Comparison of ENCODE assay signal across 8 mouse cellular contexts in genomic region chr10:93688306-93689171, GRCm38 (mm10). TPM values are rescaled to one million over a fixed set of nuclear protein-coding genes. Genes with fewer than 3 reads are reported as not detected.
A peak's percentile ranks its signal among the peaks of the same experiment; 100 is the strongest.
DNase-seq lines count a peak whose midpoint lies in the region; ATAC-seq and TF ChIP-seq lines count a peak whose summit lies in the region.

No protein-coding gene starts in this region.

- no peak overlapping the region for H3K4me3 ChIP-seq in heart, adult 2 months
- no peak overlapping the region for H3K4me3 ChIP-seq in CH12.LX (replicated peaks in 1 of 3; ENCODE audit: low read depth in 2 of 3, low read length in 2 of 3, poor library complexity in 1 of 3)
- H3K4me3 ChIP-seq in midbrain, postnatal 0 days (ENCODE audit: low read depth, low read length), result no peak overlapping the region

- WGBS in heart, adult 2 months, result 71% methylated on average over 26 of the region's 26 CpGs
- WGBS in midbrain, postnatal 0 days, result 90% methylated on average over 26 of the region's 26 CpGs

- dilution Hi-C loops in CH12.LX (cut with MboI; ENCODE audit: extremely low pct_ligation_motif_present, extremely low pct_unique_long_range_greater_than_20kb, low sequenced_read_pairs), result no loop called here

- no peaks in the 10 kb centered on the region for H3K36me3 ChIP-seq in heart, adult 2 months (ENCODE audit: control insufficient read depth, insufficient read depth, low read length)
- H3K36me3 ChIP-seq in CH12.LX (replicated peaks in 1 of 2; ENCODE audit: control insufficient read depth in 1 of 2, insufficient read depth in 1 of 2, low read length in 1 of 2), result no peaks in the 10 kb centered on the region
- no peaks in the 10 kb centered on the region for H3K36me3 ChIP-seq in midbrain, postnatal 0 days (ENCODE audit: insufficient read depth, low read length)

- H3K27ac ChIP-seq in heart, adult 2 months, result peak overlapping the region; percentile 49
- no peak overlapping the region for H3K27ac ChIP-seq in CH12.LX (ENCODE audit: insufficient read depth, low read depth)
- H3K27ac ChIP-seq in midbrain, postnatal 0 days (ENCODE audit: low read depth, low read length), result no peak overlapping the region

- in situ Hi-C loops in CH12.LX (cut with MboI; ENCODE audit: low pct_ligation_motif_present, low pct_unique_long_range_greater_than_20kb, low sequenced_read_pairs), result loop anchor here (10.0 kb wide), 1 partner anchor 74 kb away; no protein-coding TSS in a partner anchor

- no peak for TF ChIP-seq RAD21 in CH12.LX (IDR thresholded peaks at IDR 0.05; ENCODE audit: low read depth, low read length)

- intact Hi-C loops in heart, adult 2 months (cut with DNase I), result loop anchor here (2.0 kb wide), 1 partner anchor 60 kb away; no protein-coding TSS in a partner anchor

- peak; percentile 92 for ATAC-seq in megakaryocyte, adult 5-6 weeks (ENCODE audit: poor library complexity, severe bottlenecking)
- ATAC-seq in midbrain, postnatal 0 days (ENCODE audit: low FRiP score), result no peak

- peak overlapping the region; percentile 54 for H3K4me2 ChIP-seq in CH12.LX (ENCODE audit: insufficient read depth, low read depth, poor library complexity, severe bottlenecking)
- H3K4me2 ChIP-seq in midbrain, postnatal 0 days (ENCODE audit: low read depth, low read length, poor library complexity, severe bottlenecking), result no peak overlapping the region

- peak in 1 of 2 experiments; percentile 41 for DNase-seq in heart, adult 2 months
- no peak for DNase-seq in heart, postnatal 4 days
- no peak for DNase-seq in CH12.LX (ENCODE audit: extremely low read depth)
- DNase-seq in induced T-regulatory cell, adult 2 months (ENCODE audit: low read depth), result peak; percentile 12
- no peak for DNase-seq in MN1 (ENCODE audit: low spot score)
- DNase-seq in midbrain, postnatal 0 days (ENCODE audit: low spot score), result no peak
- no peak for DNase-seq in layer of hippocampus, adult 9-11 months

- no peaks in the 10 kb centered on the region for H3K4me1 ChIP-seq in heart, adult 2 months (ENCODE audit: control insufficient read depth, insufficient read depth, low read length)
- peaks cover 0 to 3% of the 10 kb centered on the region in 2 experiments; a peak in 1 of 4 replicates for H3K4me1 ChIP-seq in CH12.LX (ENCODE audit: control insufficient read depth in 1 of 2, insufficient read depth in 2 of 2)
- H3K4me1 ChIP-seq in midbrain, postnatal 0 days (ENCODE audit: insufficient read depth, low read length), result no peaks in the 10 kb centered on the region

- H3K9me3 ChIP-seq in CH12.LX (replicated peaks; ENCODE audit: low read length), result no peaks in the 10 kb centered on the region
- no peaks in the 10 kb centered on the region for H3K9me3 ChIP-seq in midbrain, postnatal 0 days (ENCODE audit: low read length)

- no peak for TF ChIP-seq CTCF in heart, adult 2 months (IDR thresholded peaks at IDR 0.05)
- no peak for TF ChIP-seq CTCF in CH12.LX (conservative IDR thresholded peaks at IDR 0.05 in 1 of 2, IDR thresholded peaks at IDR 0.05 in 1 of 2; ENCODE audit: low read depth in 2 of 2, low read length in 2 of 2)
- TF ChIP-seq CTCF in midbrain, postnatal 0 days (IDR thresholded peaks at IDR 0.05), result no peak

- no peaks in the 10 kb centered on the region for H3K79me2 ChIP-seq in heart, adult 2 months (replicated peaks; ENCODE audit: control insufficient read depth, insufficient read depth, low read length)
- H3K79me2 ChIP-seq in CH12.LX (replicated peaks; ENCODE audit: control insufficient read depth, extremely low read depth, insufficient read depth, poor library complexity, severe bottlenecking), result no peaks in the 10 kb centered on the region

- H3K27me3 ChIP-seq in heart, adult 2 months (ENCODE audit: control insufficient read depth, insufficient read depth, low read length), result no peaks in the 10 kb centered on the region
- no peaks in the 10 kb centered on the region for H3K27me3 ChIP-seq in CH12.LX (replicated peaks)
- no peaks in the 10 kb centered on the region for H3K27me3 ChIP-seq in midbrain, postnatal 0 days (ENCODE audit: insufficient read depth, low read length)

- no peak for TF ChIP-seq POLR2A in heart, adult 2 months (IDR thresholded peaks at IDR 0.05; ENCODE audit: insufficient read depth, low read depth, low read length)
- TF ChIP-seq POLR2A in CH12.LX (IDR thresholded peaks at IDR 0.05; ENCODE audit: low read depth, low read length), result no peak

- no peak for TF ChIP-seq EP300 in heart, adult 2 months (IDR thresholded peaks at IDR 0.05; ENCODE audit: insufficient read depth, low read depth, low read length)
- no peak for TF ChIP-seq EP300 in CH12.LX (IDR thresholded peaks at IDR 0.05; ENCODE audit: low read length)

- no peak overlapping the region for H3K9ac ChIP-seq in heart, adult 2 months (ENCODE audit: low read depth, low read length)
- H3K9ac ChIP-seq in CH12.LX (ENCODE audit: insufficient read depth, low read depth), result no peak overlapping the region
- H3K9ac ChIP-seq in midbrain, postnatal 0 days (replicated peaks; ENCODE audit: low read length, poor library complexity, severe bottlenecking), result no peak overlapping the region

TF ChIP-seq in CH12.LX, 34 proteins besides CTCF, POLR2A, EP300 and RAD21:
- TF ChIP-seq ELF1 (IDR thresholded peaks at IDR 0.05; ENCODE audit: low read depth, low read length), result 0 out of 2 replicates have a peak, but pooled peaks have one; percentile 0
- no peak for TF ChIP-seq IRF4 (IDR thresholded peaks at IDR 0.05; ENCODE audit: low read depth, low read length)
- TF ChIP-seq SMC3 (IDR thresholded peaks at IDR 0.05; ENCODE audit: low read depth, low read length), result no peak
- TF ChIP-seq CHD2 (IDR thresholded peaks at IDR 0.05; ENCODE audit: low read length), result no peak
- TF ChIP-seq ZNF384 (IDR thresholded peaks at IDR 0.05; ENCODE audit: low read depth, low read length), result peak; percentile 28; the same call in 1 of the 2 replicates
- TF ChIP-seq MAX (IDR thresholded peaks at IDR 0.05; ENCODE audit: low read length), result no peak
- no peak for TF ChIP-seq GABPA (IDR thresholded peaks at IDR 0.05; ENCODE audit: insufficient replicate concordance, low read depth, low read length)
- no peak for TF ChIP-seq JUN (IDR thresholded peaks at IDR 0.05; ENCODE audit: insufficient read depth, low read depth, low read length)
- no peak for TF ChIP-seq SIN3A (IDR thresholded peaks at IDR 0.05; ENCODE audit: low read length)
- TF ChIP-seq MXI1 (IDR thresholded peaks at IDR 0.05; ENCODE audit: low read depth, low read length), result no peak
- no peak for TF ChIP-seq POLR2AphosphoS2 (IDR thresholded peaks at IDR 0.05; ENCODE audit: low read depth, low read length)
- peak; percentile 43; the same call in 1 of the 2 replicates for TF ChIP-seq BHLHE40 (IDR thresholded peaks at IDR 0.05; ENCODE audit: low read depth, low read length)
- TF ChIP-seq KAT2A (IDR thresholded peaks at IDR 0.05; ENCODE audit: insufficient replicate concordance, low read length), result no peak
- TF ChIP-seq MYC (IDR thresholded peaks at IDR 0.05; ENCODE audit: low read depth, low read length), result no peak

RNA-seq across cellular contexts. Expression of gene Ntn4, which starts 48.1 kb away (rescaled TPM):
- total RNA-seq in heart, adult 2 months (2021), result 10 to 100 TPM; 14.0 to 14.9 TPM
- 7.4 and 11.5 TPM in 2 replicates for polyA plus RNA-seq in heart, adult 2 months (2012; rRNA removed)
- total RNA-seq in heart, postnatal 4 days (2021), result 10 to 100 TPM; 41.3 to 43.2 TPM
- total RNA-seq in CH12.LX (2012; rRNA removed), result not detected in 2 replicates
- total RNA-seq in CH12.LX (2014; rRNA removed), result not detected in 2 replicates
- not detected in 2 replicates for polyA plus RNA-seq in CH12.LX (2012; ENCODE audit: insufficient read length, low read depth)
- 0.66 and 0.76 TPM in 2 replicates for total RNA-seq in megakaryocyte, adult 5-6 weeks (2015)
- total RNA-seq in megakaryocyte, adult 5-6 weeks (2017), result 0.18 and 0.57 TPM in 2 replicates
- 4.6 and 5.2 TPM in 2 replicates for total RNA-seq in midbrain, postnatal 0 days (2014; rRNA removed)
- polyA plus RNA-seq in midbrain, postnatal 0 days (2015; fragmentation: Nextera tagmentation; extraction: Ambion mirVana), result 0.50 and 0.64 TPM in 2 replicates
